Mouse (Mus musculus) heart, adult 2 months (tissue): ENCODE results near the gene Adamts20.

Experiments used
- EP300 ChIP-seq: fragments of 200-500 bp; IDR thresholded peaks from 2 replicates; pipeline ENCODE4 v1.6.1; 2011; ENCODE audit warnings: low read depth, low read length, control low read depth; ENCODE audit not compliant: insufficient read depth
- POLR2A ChIP-seq: fragments of 200-500 bp; IDR thresholded peaks from 2 replicates; pipeline ENCODE4 v1.6.1; 2011; ENCODE audit warnings: mild to moderate bottlenecking, low read depth, low read length, control low read depth; ENCODE audit not compliant: insufficient read depth

- TF ChIP-seq EP300 (no peak), POLR2A (no peak)
Measured at GRCm38 (mm10) chr15:94254091-94254860, 210.9 kb downstream of the Adamts20 start.
